Mouse (Mus musculus): Measurements from ENCODE around the gene Pkp3. TPM values are rescaled to one million over a fixed set of nuclear protein-coding genes. Genes with fewer than 3 reads are reported as not detected.

The Pkp3 gene
- polyA plus RNA-seq, 1 experiment from 2014 or later: 0.72 TPM

DNA sequence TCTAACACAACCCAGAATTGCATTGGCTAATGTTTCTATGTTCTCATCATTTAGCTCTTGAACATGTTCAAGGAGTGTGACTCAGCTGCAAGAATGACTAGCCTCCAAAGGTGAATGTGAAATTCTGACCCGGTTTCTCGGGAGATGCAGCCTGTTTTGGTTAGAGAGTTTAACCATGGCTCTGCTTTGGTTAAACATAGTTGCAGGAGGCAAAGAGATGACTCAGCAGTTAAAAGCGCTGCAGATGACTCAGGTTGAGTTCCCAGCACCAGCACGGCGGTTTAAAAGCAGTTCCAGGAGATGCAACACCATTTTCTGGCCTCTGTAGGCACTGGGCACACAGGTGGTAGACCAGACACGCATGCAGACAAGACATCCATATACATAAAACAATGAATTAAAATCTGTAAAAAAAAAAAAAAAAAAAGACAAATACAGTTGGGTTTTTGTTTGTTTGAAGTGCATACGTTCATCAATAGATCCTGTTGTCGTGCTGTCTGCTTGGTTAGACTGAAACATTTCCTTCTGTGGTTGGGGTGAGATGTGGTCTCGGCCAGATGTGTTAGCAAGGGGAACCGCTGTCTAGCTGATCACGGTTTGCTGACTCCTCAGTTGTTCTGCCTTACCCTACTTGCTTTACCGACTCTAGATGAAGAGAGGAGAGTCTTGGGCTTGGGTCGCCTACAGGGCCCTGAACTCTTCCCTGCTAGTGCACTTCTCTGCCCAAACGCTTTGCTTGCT is 19.2 kb upstream of the Pkp3 start:
- peaks cover 84% of the 10 kb centered on the region for H3K27me3 ChIP-seq (replicated peaks)

DNA sequence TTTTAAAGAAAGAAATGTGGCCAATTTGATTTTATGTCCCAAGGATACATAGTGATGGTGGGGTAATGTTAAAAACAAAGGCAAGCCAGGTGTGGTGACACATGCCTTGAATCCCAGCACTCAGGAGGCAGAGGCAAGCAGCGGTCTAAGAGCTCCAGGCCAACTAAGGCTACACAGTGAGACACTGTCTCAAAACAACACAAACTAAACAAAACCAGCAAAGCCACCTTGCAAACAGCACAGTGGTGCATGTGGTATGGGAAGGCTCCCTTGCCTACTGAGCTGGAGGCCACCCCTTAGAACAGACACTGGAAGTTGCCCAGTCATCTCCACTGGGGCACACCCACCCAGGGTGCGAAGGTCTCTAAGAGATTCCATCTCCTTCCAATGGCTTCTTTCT is 18.1 kb upstream of the Pkp3 start:
- H3K36me3 ChIP-seq: no peaks in the 10 kb centered on the region
- H3K9me3 ChIP-seq: peaks cover 3% of the 10 kb centered on the region; the same call in 1 of the 2 replicates
- peak overlapping the region; percentile 92 for H3K4me2 ChIP-seq
- WGBS: 68% methylated on average over 2 of the region's 2 CpGs
- H3K9ac ChIP-seq: no peak overlapping the region
- peak overlapping the region; percentile 60 for H3K4me3 ChIP-seq
- no peak overlapping the region for H3K27ac ChIP-seq (replicated peaks)
- H3K27me3 ChIP-seq (replicated peaks): peaks cover 95% of the 10 kb centered on the region
- peaks cover 13% of the 10 kb centered on the region for H3K4me1 ChIP-seq
- ATAC-seq (ENCODE audit: extremely low read depth, insufficient number of reproducible peaks, low FRiP score, low TSS enrichment): no peak

More for the DNA sequence above, 19.2 kb upstream of the Pkp3 start:
- peaks cover 3% of the 10 kb centered on the region; the same call in 1 of the 2 replicates for H3K9me3 ChIP-seq
- WGBS: 83% methylated on average over 14 of the region's 14 CpGs
- peaks cover 13% of the 10 kb centered on the region for H3K4me1 ChIP-seq
- no peaks in the 10 kb centered on the region for H3K36me3 ChIP-seq
- H3K4me3 ChIP-seq: no peak overlapping the region
- no peak overlapping the region for H3K9ac ChIP-seq
- no peak overlapping the region for H3K4me2 ChIP-seq
- ATAC-seq (ENCODE audit: extremely low read depth, insufficient number of reproducible peaks, low FRiP score, low TSS enrichment): no peak
- H3K27ac ChIP-seq (replicated peaks): no peak overlapping the region

DNA sequence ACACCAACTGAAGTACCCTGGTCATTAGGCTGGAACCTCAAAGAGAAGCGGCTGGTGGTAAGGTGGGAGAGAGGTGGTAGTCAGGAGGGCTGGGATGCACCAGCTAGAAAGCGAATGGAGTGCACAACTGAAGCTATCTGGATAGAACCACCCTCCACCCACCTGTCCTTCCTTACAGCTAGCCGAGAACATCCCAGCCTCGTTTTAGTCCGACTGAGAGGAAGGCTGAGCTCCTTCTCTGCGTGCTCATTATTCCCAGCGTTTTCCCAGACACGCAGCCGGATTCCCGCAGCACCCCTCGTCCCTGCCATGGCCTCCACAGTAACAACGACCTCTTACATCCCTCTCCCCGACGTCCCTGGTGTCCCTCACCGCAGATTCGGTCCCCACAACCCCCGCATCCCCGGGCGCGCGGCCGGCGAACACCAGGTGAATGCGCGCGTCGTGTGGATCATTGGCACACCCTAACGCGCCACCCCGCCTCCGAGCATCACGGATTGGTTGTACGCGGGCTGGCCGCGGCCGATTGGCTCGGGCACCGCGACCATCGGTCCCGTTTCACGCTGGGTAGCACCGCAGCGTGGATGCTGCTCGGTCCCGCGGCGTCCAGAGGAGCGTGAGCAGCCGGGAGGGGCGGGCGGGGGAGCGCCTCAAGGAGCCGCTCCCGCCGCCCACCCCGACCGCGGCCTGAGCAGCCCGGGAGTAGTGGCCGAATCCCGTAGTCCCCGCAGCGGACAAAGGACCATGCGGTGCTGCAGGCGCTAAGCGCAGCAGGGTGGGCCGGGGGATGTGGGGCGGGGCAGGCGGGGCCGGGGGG is 17.4 kb upstream of the Pkp3 start, which contains the start of gene B4galnt4:
Gene B4galnt4, plus strand, starts transcription at position 679 of the 817 bp plus-strand sequence.
- no peak within 1 kb of the TSS for H3K27ac ChIP-seq (replicated peaks)

DNA sequence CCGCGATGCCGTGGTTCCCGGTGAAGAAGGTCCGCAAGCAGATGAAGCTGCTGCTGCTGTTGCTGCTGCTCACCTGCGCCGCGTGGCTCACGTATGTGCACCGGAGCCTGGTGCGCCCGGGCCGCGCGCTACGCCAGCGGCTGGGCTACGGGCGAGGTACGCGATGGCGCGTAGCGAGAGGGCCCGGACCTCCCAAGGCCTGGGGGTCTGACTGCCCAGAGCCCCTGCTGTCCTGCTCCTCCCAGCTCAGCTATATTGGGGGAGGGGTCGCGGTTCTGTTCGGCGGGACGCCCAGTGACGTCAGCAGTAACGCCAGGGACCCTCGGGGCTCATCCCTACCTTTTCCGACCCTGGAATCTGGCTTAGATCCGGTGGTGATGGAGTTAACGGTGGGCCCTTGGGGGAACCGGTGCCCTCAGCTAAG is 16.7 kb upstream of the Pkp3 start:
- peaks cover 13% of the 10 kb centered on the region for H3K4me1 ChIP-seq
- peak overlapping the region; percentile 92 for H3K4me2 ChIP-seq
- H3K27me3 ChIP-seq (replicated peaks): peaks cover 93% of the 10 kb centered on the region
- peak overlapping the region; percentile 60 for H3K4me3 ChIP-seq
- H3K9me3 ChIP-seq: no peaks in the 10 kb centered on the region
- no peaks in the 10 kb centered on the region for H3K36me3 ChIP-seq
- ATAC-seq (ENCODE audit: extremely low read depth, insufficient number of reproducible peaks, low FRiP score, low TSS enrichment): no peak
- WGBS: 2% methylated on average over 34 of the region's 37 CpGs
- peak overlapping the region; percentile 79 for H3K9ac ChIP-seq
- no peak overlapping the region for H3K27ac ChIP-seq (replicated peaks)

More for the DNA sequence above, 17.4 kb upstream of the Pkp3 start, which contains the start of gene B4galnt4:
- H3K36me3 ChIP-seq: no peaks in the 10 kb centered on the region
- peak; percentile 67; the same call in 1 of the 2 replicates for ATAC-seq (ENCODE audit: extremely low read depth, insufficient number of reproducible peaks, low FRiP score, low TSS enrichment)
- under 1% methylated on average over 71 of the region's 72 CpGs for WGBS
- H3K27me3 ChIP-seq (replicated peaks): peaks cover 94% of the 10 kb centered on the region
- H3K4me1 ChIP-seq: peaks cover 13% of the 10 kb centered on the region
- H3K9ac ChIP-seq: peak within 1 kb of the TSS; percentile 79
- H3K9me3 ChIP-seq: peaks cover 3% of the 10 kb centered on the region; the same call in 1 of the 2 replicates
- peak within 1 kb of the TSS; percentile 60 for H3K4me3 ChIP-seq
- H3K4me2 ChIP-seq: peak within 1 kb of the TSS; percentile 92

DNA sequence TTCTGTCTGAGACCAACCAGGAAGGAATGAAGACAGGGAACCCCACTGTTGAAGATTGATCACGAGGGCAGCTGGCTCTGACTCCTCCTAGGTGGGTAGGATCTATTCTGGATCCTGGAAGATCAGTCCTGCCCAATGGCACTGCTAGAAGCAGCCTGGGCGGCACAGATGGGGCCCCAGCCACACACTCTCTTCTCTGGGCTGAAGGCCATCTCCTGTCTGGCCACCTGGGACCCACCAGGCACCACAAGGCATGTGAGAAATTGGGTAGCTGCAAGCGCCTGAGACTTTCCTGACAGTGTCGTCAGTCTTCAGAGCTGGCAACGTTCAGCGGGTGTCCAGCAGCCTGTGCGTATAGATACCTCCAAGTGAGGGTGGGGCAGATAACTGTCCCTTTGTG is 15.5 kb upstream of the Pkp3 start:
- peaks cover 95% of the 10 kb centered on the region for H3K27me3 ChIP-seq (replicated peaks)
- H3K9ac ChIP-seq: no peak overlapping the region
- H3K4me2 ChIP-seq: no peak overlapping the region
- no peaks in the 10 kb centered on the region for H3K36me3 ChIP-seq
- no peak overlapping the region for H3K4me3 ChIP-seq
- H3K9me3 ChIP-seq: no peaks in the 10 kb centered on the region
- peaks cover 13% of the 10 kb centered on the region for H3K4me1 ChIP-seq
- no peak for ATAC-seq (ENCODE audit: extremely low read depth, insufficient number of reproducible peaks, low FRiP score, low TSS enrichment)
- no peak overlapping the region for H3K27ac ChIP-seq (replicated peaks)
- WGBS: 66% methylated on average over 7 of the region's 7 CpGs

DNA sequence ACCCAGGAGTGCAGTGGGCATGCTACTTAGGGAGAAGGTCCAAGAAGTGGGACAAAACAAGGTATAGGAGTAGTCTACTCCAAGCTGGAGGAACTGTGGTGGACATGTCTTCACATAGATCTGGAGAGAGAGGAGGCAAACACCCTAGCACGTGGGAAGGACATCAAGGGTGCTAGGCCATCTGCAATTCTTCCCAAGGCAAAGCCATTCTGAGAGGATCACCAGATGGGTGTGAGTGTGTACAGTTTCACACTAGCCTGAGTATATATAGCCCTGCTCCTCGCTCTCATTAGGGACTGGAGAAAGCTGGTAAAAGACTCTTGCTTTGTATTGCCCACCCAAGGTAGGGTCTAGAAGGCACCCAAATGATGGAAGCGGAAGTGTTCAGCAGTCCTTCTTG is 14.7 kb upstream of the Pkp3 start:
- Histone ChIP-seq H3K27me3 (replicated peaks) (peaks cover 95% of the 10 kb centered on the region), H3K4me2 (no peak overlapping the region), H3K4me1 (peaks cover 13% of the 10 kb centered on the region), H3K27ac (replicated peaks) (no peak overlapping the region), H3K9ac (no peak overlapping the region), H3K9me3 (no peaks in the 10 kb centered on the region), H3K36me3 (no peaks in the 10 kb centered on the region), H3K4me3 (no peak overlapping the region)
- 75% methylated on average over 3 of the region's 3 CpGs for WGBS
- ATAC-seq (ENCODE audit: extremely low read depth, insufficient number of reproducible peaks, low FRiP score, low TSS enrichment): no peak

DNA sequence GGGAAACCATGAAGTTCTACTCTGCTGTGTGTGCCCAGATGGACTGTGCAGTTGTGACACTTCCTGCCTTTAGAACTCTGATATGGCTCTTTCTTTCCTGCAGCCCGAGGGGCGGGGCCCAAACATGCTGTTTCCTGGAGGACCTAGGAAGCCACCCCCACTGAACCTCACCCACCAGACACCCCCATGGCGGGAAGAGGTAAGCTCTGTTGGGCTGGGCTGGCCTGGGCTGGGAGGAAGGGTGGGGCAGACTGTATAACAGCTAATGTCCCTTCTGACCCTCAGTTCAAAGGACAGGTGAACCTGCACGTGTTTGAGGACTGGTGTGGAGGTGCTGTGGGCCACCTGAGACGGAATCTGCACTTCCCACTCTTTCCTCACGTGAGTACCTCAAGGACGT is 13.8 kb upstream of the Pkp3 start:
- no peaks in the 10 kb centered on the region for H3K36me3 ChIP-seq
- H3K4me3 ChIP-seq: no peak overlapping the region
- H3K27me3 ChIP-seq (replicated peaks): peaks cover 94% of the 10 kb centered on the region
- H3K4me2 ChIP-seq: no peak overlapping the region
- no peak overlapping the region for H3K9ac ChIP-seq
- H3K27ac ChIP-seq (replicated peaks): no peak overlapping the region
- ATAC-seq (ENCODE audit: extremely low read depth, insufficient number of reproducible peaks, low FRiP score, low TSS enrichment): no peak
- H3K9me3 ChIP-seq: no peaks in the 10 kb centered on the region
- peaks cover 13% of the 10 kb centered on the region for H3K4me1 ChIP-seq
- WGBS: 75% methylated on average over 7 of the region's 7 CpGs

DNA sequence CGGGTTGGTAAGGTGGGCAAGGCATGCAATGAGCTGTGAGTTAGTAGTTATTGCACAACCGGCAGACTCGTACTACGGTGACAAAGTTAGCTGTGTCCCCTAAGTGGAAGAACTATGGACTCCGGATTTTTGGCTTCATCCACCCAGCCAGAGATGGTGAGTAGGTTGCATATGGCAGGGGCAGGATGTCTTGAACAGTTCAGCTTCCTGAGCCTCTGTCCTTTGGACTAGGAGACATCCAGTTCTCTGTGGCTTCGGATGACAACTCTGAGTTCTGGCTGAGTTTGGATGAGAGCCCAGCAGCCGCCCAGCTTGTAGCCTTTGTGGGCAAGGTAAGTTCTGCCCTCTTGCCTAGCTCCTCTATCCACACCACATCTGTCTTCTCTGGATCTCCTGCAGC is 13.4 kb upstream of the Pkp3 start:
- Histone ChIP-seq H3K27ac (replicated peaks) (no peak overlapping the region), H3K4me3 (no peak overlapping the region), H3K27me3 (replicated peaks) (peaks cover 93% of the 10 kb centered on the region), H3K36me3 (no peaks in the 10 kb centered on the region), H3K4me1 (peaks cover 13% of the 10 kb centered on the region), H3K9me3 (no peaks in the 10 kb centered on the region), H3K9ac (no peak overlapping the region), H3K4me2 (no peak overlapping the region)
- ATAC-seq (ENCODE audit: extremely low read depth, insufficient number of reproducible peaks, low FRiP score, low TSS enrichment): no peak
- WGBS: 81% methylated on average over 7 of the region's 7 CpGs

DNA sequence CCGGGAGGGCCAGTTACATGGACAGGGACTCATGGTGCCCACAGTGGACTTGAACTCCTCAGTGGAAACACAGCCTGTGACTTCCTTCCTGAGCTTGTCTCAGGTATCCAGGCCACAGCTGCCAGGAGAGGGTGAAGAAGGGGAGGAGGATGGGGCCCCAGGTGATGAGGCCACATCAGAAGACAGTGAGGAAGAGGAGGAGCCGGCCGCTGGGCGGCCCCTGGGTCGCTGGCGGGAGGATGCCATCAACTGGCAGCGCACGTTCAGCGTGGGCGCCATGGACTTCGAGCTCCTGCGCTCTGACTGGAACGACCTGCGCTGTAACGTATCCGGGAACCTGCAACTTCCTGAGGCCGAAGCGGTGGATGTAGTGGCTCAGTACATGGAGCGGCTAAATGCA is 9.7 kb upstream of the Pkp3 start:
- ATAC-seq (ENCODE audit: extremely low read depth, insufficient number of reproducible peaks, low FRiP score, low TSS enrichment): no peak
- Histone ChIP-seq H3K4me3 (no peak overlapping the region), H3K27me3 (replicated peaks) (peaks cover 93% of the 10 kb centered on the region), H3K27ac (replicated peaks) (no peak overlapping the region), H3K4me2 (no peak overlapping the region), H3K9ac (no peak overlapping the region), H3K9me3 (no peaks in the 10 kb centered on the region), H3K36me3 (no peaks in the 10 kb centered on the region), H3K4me1 (peaks cover 18% of the 10 kb centered on the region)
- 58% methylated on average over 19 of the region's 19 CpGs for WGBS

DNA sequence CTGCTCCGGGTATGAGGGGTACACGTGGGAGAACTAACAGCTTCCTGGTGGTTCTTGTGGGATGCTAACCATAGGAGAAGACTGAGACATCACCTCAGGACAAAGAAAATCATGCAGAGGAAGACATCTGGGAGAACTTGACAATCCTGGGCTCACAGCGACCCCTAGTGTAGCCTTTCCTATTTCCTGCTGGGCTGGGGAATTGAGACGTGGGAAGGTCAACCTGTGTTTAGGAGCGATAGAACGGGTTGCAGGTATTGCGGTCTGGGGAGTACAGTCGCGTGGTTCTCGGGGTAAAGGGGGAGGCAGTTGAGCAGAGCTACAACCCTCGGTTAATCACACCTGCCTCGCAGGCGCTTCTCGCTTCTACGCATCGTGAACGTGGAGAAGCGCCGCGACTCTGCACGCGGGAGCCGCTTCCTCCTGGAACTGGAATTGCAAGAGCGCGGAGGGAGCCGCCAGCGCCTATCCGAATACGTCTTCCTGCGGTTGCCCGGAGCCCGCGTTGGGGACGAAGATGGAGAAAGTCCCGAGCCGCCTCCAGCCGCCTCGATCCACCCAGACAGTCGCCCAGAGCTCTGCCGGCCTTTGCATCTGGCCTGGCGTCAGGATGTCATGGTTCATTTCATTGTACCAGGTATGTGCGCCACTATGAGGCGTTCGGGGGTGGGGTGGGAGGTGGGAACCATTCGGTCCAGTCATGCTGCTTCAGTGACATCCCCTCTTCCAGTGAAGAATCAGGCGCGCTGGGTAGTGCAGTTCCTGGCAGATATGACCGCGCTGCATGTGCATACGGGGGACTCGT is 7.8 kb upstream of the Pkp3 start:
- WGBS: 2% methylated on average over 51 of the region's 51 CpGs
- no peak for ATAC-seq (ENCODE audit: extremely low read depth, insufficient number of reproducible peaks, low FRiP score, low TSS enrichment)
- no peaks in the 10 kb centered on the region for H3K36me3 ChIP-seq
- H3K9ac ChIP-seq: peak overlapping the region; percentile 70
- H3K27ac ChIP-seq (replicated peaks): no peak overlapping the region
- peaks cover 18% of the 10 kb centered on the region for H3K4me1 ChIP-seq
- peak overlapping the region; percentile 79 for H3K4me2 ChIP-seq
- no peaks in the 10 kb centered on the region for H3K9me3 ChIP-seq
- H3K4me3 ChIP-seq: peak overlapping the region; percentile 50
- H3K27me3 ChIP-seq (replicated peaks): peaks cover 89% of the 10 kb centered on the region

Measured in heart, embryonic 13.5 days (tissue).